Mouse (Mus musculus): ENCODE measurements around the gene Gtf2f1. TPM values are rescaled to one million over a fixed set of nuclear protein-coding genes. Genes with fewer than 3 reads are reported as not detected.

The Gtf2f1 gene
- polyA plus RNA-seq, 1 experiment from 2014 or later: 61.0 TPM

DNA sequence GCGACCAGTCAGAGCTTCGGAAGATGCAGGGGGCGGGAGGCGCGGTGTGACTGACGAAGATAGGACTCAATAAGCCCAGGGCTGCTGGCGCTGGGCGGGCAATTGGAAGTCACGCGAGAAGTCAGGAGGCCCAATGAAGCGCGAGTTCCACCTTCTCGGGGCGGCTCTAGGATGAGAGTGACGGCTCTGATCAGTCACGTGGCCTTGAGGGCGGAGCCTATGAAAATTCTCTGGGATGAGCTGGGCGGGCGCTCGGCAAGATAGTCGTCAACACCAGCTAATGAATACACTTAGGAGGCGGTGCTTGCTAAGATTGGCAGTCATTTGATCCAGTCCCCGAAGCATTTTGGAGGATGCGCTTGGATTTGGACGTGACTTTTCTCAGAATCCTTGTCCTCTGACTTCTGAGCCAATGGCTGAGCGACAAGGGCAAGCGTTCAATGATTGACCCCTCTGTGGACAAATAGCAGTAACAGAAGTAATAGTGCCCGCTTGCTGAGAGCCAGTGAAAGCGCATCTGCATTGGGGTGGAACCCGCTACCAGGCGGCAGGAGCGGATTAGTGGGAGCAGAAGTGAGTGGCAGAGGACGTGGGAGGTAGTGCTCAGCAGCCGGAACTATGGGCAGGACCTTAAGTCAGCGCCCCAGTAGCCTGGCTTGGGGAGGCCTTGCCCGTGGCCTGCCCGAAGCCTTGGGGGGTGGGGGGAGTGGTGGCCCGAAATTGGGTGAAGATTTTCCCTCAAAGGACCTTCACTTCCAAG is 20.8 kb upstream of the Gtf2f1 start:
- Histone ChIP-seq H3K4me1 (peaks cover 21% of the 10 kb centered on the region), H3K9ac (peak overlapping the region; percentile 65), H3K27ac (peak overlapping the region; percentile 85), H3K36me3 (peaks cover 23% of the 10 kb centered on the region), H3K4me2 (replicated peaks) (peak overlapping the region; percentile 70), H3K9me3 (no peaks in the 10 kb centered on the region), H3K4me3 (peak overlapping the region; percentile 91), H3K27me3 (0 out of 2 replicates have a peak, but pooled peaks cover under 1% of the 10 kb centered on the region)
- WGBS: under 1% methylated on average over 38 of the region's 38 CpGs
- peak; percentile 98 for ATAC-seq (ENCODE audit: low FRiP score, low read depth)

DNA sequence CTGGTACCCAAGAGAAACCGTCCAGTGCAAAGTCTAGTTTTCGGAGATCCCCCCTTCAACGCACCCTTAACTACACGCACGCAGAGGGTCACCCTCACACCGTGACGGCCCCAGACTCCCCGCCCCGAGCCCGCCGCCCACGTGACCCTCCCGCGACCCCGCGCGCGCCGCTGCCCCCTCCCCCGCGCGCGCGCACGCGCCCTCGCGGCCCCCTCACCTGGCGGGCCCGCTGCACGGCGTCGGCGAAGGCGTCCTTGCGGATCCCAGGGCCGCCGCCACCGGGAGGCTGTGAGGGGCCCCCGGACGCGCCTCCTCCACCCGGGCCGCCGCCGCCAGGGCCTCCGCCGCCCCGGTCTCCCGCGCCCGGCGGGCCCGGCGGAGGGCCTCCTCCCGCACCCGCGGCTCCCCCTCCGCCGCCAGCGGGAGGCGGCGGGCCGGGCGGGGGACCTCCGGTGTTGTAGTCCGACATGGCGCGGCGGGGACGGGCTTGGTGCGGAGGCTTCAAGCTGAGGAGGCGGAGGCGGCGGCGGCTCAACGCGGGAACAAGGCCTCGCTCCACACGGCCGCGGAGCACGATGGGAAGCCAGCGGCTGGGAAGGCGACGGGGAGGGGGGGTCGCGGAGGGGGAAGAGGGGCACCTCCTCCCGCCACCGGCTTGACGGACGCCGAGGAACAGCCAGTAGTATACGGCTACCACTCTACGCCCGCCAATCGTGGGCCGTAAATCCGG is 20.0 kb upstream of the Gtf2f1 start, which contains the start of gene Khsrp:
Gene Khsrp (minus strand): TSS at position 592 of the 730 bp plus-strand sequence.
- Histone ChIP-seq H3K4me3 (peak within 1 kb of the TSS; percentile 91), H3K9ac (peak within 1 kb of the TSS; percentile 99), H3K36me3 (peaks cover 30% of the 10 kb centered on the region), H3K27me3 (no peaks in the 10 kb centered on the region), H3K9me3 (no peaks in the 10 kb centered on the region), H3K4me1 (peaks cover 21% of the 10 kb centered on the region), H3K27ac (peak within 1 kb of the TSS; percentile 91), H3K4me2 (replicated peaks) (peak within 1 kb of the TSS; percentile 87)
- under 1% methylated on average over 79 of the region's 99 CpGs for WGBS
- no peak for ATAC-seq (ENCODE audit: low FRiP score, low read depth)

DNA sequence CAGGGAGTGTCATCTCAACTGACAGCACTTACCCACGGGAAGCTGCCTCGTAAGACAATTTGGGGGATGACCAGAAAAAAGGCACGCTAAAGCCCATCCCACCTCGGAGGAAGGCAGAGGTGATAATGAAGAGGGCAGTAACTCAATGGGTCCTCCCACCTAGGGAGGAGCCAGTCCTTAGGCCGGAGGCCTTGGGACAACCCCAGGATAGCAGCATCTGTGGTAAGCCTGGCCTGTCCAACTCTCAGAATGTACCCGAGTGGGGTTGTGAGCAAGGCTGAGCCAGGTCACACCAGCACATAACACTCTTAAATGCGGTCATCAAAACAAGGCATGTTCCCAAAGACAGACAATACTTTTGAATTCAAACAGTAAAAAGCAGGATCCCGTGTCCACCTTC is 18.6 kb upstream of the Gtf2f1 start:
- H3K9me3 ChIP-seq: no peaks in the 10 kb centered on the region
- peak overlapping the region; percentile 99 for H3K9ac ChIP-seq
- H3K4me2 ChIP-seq (replicated peaks): peak overlapping the region; percentile 87
- peaks cover 44% of the 10 kb centered on the region for H3K36me3 ChIP-seq
- peaks cover 21% of the 10 kb centered on the region for H3K4me1 ChIP-seq
- no peak for ATAC-seq (ENCODE audit: low FRiP score, low read depth)
- 38% methylated on average over 8 of the region's 8 CpGs for WGBS
- peak overlapping the region; percentile 91 for H3K4me3 ChIP-seq
- no peak overlapping the region for H3K27ac ChIP-seq
- H3K27me3 ChIP-seq: no peaks in the 10 kb centered on the region

DNA sequence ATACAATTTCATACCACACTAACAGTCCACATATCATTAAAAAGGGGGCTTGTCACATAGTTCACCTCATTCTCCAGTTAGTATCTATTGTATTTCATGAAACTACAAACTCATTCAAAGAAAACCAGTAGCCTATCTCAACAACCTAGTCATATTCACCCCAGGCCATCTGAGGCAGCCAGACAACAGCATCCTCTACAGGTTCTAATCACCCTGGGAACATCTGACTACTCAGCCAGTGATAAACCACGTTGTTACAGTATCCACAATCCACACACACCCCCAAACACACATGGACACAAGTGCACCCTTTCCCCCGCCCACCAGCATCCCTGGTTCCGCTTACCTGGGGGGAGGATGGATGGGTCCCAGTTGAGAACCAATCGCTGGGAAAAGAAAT is 16.4 kb upstream of the Gtf2f1 start:
- Histone ChIP-seq H3K4me2 (replicated peaks) (no peak overlapping the region), H3K36me3 (peaks cover 66% of the 10 kb centered on the region)

DNA sequence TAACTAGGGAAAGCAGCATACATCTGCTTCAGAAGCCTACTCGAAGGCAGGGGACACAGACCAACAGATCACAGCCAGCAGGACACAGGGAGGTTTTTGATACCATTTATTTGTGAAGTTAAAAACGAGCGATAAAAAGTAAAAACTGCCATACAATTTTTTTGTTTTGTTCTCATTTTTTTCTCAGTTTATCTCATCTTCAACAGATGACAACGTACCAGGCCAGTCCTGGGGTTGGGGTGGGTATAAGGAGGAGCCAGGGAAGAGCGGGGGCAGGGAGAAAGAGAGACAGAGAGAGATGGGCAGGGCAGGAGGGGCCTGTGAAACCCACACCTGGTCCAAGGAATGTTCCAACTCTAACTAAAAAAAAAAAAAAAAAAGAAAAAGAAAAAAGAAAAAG is 9.9 kb upstream of the Gtf2f1 start:
- Histone ChIP-seq H3K36me3 (peaks cover 68% of the 10 kb centered on the region), H3K4me3 (no peak overlapping the region), H3K9ac (no peak overlapping the region), H3K27ac (no peak overlapping the region), H3K9me3 (no peaks in the 10 kb centered on the region; the same call in 1 of the 2 replicates), H3K27me3 (no peaks in the 10 kb centered on the region), H3K4me1 (no peaks in the 10 kb centered on the region), H3K4me2 (replicated peaks) (no peak overlapping the region)
- WGBS: 89% methylated on average over 5 of the region's 5 CpGs
- ATAC-seq (ENCODE audit: low FRiP score, low read depth): no peak

More for the DNA sequence above, 16.4 kb upstream of the Gtf2f1 start:
- Histone ChIP-seq H3K4me3 (no peak overlapping the region), H3K4me1 (peaks cover 19% of the 10 kb centered on the region), H3K9me3 (no peaks in the 10 kb centered on the region), H3K27ac (no peak overlapping the region), H3K27me3 (no peaks in the 10 kb centered on the region), H3K9ac (no peak overlapping the region)
- WGBS: 90% methylated on average over 4 of the region's 4 CpGs
- no peak for ATAC-seq (ENCODE audit: low FRiP score, low read depth)

DNA sequence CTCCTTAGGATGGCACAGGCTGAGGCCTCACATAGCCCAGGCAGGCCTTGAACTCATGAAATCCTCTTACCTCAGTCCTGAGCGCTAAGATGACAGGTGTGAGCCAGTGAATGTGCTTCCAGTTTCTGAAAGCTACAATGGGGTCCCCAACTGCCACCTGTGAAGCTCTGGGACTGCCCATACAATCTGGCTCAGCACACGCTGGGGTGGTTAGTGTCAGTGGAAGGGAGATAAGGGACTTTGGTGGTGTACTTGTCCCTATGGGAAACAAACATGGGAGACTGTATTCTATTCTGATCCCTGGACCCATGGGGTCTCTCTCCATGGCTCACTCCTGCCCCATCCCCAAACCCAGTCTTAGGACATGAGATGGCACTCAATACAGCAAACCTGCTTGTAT is 8.6 kb upstream of the Gtf2f1 start:
- no peaks in the 10 kb centered on the region; the same call in 1 of the 2 replicates for H3K9me3 ChIP-seq
- H3K27me3 ChIP-seq: no peaks in the 10 kb centered on the region
- H3K27ac ChIP-seq: no peak overlapping the region
- no peak overlapping the region for H3K4me2 ChIP-seq (replicated peaks)
- H3K9ac ChIP-seq: no peak overlapping the region
- H3K4me3 ChIP-seq: no peak overlapping the region
- WGBS: 90% methylated on average over 2 of the region's 2 CpGs
- no peaks in the 10 kb centered on the region for H3K4me1 ChIP-seq
- H3K36me3 ChIP-seq: peaks cover 55% of the 10 kb centered on the region
- no peak for ATAC-seq (ENCODE audit: low FRiP score, low read depth)

DNA sequence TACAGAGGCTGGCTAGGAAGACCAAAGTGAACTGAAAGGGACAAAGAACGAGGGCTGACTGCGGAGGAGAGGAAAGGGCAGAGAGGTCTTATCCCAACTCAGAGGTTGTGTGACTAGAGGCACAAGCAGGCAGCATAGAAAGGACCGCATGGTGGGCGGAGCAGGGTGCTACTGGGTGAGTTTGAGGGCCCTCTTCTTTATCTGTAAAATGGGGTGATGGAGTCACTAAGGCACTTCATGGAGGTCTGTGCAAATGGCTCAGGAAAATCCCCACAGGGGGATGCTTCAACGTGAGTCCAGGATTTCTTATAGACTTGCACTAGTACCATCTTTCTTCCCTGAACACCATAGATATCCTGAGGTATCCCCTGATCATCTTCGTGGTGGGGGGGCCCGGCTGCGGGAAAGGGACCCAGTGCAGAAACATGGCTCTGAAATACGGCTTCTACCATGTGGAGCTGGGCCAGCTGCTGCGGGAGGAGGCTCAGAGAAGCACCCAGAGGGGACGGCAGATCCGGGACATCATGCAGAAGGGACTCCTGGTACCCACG is 1.2 kb upstream of the Gtf2f1 start:
- H3K36me3 ChIP-seq: peaks cover 20% of the 10 kb centered on the region
- no peaks in the 10 kb centered on the region for H3K9me3 ChIP-seq
- WGBS: 71% methylated on average over 13 of the region's 13 CpGs
- no peak for ATAC-seq (ENCODE audit: low FRiP score, low read depth)
- peak overlapping the region; percentile 94 for H3K27ac ChIP-seq
- peak overlapping the region; percentile 81; the same call in 1 of the 2 replicates for H3K9ac ChIP-seq
- no peaks in the 10 kb centered on the region for H3K27me3 ChIP-seq
- peaks cover 19% of the 10 kb centered on the region for H3K4me1 ChIP-seq
- H3K4me3 ChIP-seq: peak overlapping the region; percentile 78
- H3K4me2 ChIP-seq (replicated peaks): peak overlapping the region; percentile 93

DNA sequence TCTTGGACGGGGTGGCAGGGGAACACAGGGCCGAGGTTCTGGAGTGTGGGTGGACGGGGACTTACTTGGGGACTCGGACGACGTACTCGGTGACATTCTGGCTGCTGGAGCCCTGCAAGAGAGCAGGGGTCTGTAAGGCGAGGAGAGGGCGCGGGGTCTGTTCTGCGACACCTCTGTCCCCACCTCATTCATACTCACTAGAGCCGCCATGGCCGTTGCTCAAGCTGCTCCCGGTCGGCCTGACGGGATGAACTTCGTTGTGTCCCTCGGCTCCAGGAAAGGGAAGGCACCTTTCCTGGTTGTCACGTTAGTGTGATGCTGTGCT is 215 bp downstream of the Gtf2f1 start:
- Histone ChIP-seq H3K4me1 (peaks cover 19% of the 10 kb centered on the region), H3K36me3 (peaks cover 34% of the 10 kb centered on the region), H3K4me3 (peak overlapping the region; percentile 78), H3K27ac (peak overlapping the region; percentile 52; the same call in 1 of the 2 replicates), H3K27me3 (no peaks in the 10 kb centered on the region), H3K9ac (peak overlapping the region; percentile 79), H3K4me2 (replicated peaks) (peak overlapping the region; percentile 93), H3K9me3 (no peaks in the 10 kb centered on the region)
- under 1% methylated on average over 19 of the region's 19 CpGs for WGBS
- ATAC-seq (ENCODE audit: low FRiP score, low read depth): peak; percentile 41

DNA sequence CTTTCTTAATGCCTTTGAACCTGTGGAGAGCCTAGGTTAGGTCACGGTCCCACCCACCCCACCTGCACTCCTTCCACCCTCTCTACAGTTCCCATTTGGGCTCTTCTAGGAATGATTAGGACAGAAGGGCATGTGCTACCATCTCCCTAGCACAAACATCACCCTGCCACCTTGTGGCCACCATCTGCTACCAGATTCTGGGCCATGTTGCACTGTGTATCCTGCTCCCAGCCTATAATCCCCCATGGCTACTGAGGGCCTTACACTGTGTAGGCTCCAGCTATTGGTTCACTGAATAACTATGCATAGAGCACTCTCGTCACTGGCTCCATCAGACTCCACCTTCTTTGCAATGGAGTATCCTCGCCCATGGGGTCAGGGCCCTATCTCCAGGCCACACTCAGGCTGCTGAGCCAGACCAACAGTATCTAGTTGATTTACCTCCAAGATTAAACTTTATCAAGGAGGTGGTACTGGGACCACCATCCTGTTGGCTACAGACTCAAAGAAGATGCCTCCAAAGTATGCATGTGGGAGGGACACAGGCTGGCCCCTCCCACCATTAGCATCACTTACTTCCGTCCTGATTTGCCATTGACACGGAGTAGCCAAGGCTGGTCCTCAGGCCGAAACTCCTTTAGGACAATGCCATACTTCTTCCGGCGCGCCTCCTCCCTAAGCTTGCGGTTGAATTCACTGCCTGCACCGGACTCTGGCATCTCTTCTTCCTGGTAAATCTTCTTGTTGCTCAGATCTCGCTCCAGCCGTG is 3.8 kb downstream of the Gtf2f1 start:
- peaks cover 16% of the 10 kb centered on the region for H3K4me1 ChIP-seq
- no peak overlapping the region for H3K9ac ChIP-seq
- H3K9me3 ChIP-seq: no peaks in the 10 kb centered on the region
- WGBS: 87% methylated on average over 13 of the region's 13 CpGs
- H3K4me2 ChIP-seq (replicated peaks): no peak overlapping the region
- no peak for ATAC-seq (ENCODE audit: low FRiP score, low read depth)
- no peak overlapping the region for H3K27ac ChIP-seq
- no peaks in the 10 kb centered on the region for H3K27me3 ChIP-seq
- H3K4me3 ChIP-seq: no peak overlapping the region
- peaks cover 70% of the 10 kb centered on the region for H3K36me3 ChIP-seq

DNA sequence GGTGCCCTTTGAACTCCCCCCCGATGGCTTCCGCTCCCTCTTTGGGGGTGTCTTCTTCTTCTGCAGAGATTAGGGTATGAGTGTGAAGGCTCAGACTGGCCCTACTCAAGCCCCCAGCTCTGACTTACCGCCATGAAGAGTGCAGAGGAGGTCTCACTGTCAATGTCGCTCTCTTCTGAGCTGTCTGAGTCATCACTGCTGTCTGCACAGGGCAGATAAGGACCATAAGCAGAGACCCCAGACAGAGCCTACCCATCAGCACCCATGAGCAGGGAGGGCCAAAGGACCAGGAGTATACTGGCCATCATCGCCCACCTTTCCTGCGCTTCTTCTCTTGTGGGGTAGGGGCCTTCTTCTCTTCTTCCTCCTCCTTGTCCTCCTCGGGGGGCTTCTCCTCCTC is 7.1 kb downstream of the Gtf2f1 start:
- ATAC-seq (ENCODE audit: low FRiP score, low read depth): no peak
- no peak overlapping the region for H3K27ac ChIP-seq
- 92% methylated on average over 7 of the region's 7 CpGs for WGBS
- H3K4me2 ChIP-seq (replicated peaks): no peak overlapping the region
- no peaks in the 10 kb centered on the region for H3K9me3 ChIP-seq
- no peaks in the 10 kb centered on the region for H3K4me1 ChIP-seq
- peaks cover 81% of the 10 kb centered on the region for H3K36me3 ChIP-seq
- H3K27me3 ChIP-seq: no peaks in the 10 kb centered on the region
- no peak overlapping the region for H3K9ac ChIP-seq
- H3K4me3 ChIP-seq: no peak overlapping the region

DNA sequence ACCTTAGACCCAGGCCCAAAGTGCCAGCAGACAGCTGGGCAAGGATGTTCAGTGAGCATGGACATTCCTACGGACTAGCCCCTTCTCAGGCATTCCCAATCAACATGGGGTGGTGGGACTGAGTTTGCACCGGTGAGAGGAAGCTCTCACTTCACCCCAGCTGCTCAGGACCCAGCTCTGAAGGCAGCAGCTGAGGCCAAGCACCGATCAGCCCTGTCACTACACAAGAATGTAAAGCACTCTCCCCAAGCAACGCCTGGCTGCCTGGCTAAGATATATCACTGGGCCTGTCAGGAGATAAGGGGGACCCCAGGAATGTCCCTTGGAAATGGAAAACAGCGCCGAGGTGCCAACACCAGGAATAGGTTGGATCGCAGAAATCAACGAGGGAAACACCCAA is 9.9 kb downstream of the Gtf2f1 start:
- WGBS: 68% methylated on average over 8 of the region's 8 CpGs
- Histone ChIP-seq H3K27ac (no peak overlapping the region), H3K27me3 (no peaks in the 10 kb centered on the region), H3K4me3 (no peak overlapping the region), H3K9ac (no peak overlapping the region), H3K4me2 (replicated peaks) (no peak overlapping the region), H3K9me3 (no peaks in the 10 kb centered on the region), H3K4me1 (peaks cover 14% of the 10 kb centered on the region), H3K36me3 (peaks cover 65% of the 10 kb centered on the region)
- ATAC-seq (ENCODE audit: low FRiP score, low read depth): no peak
